Mouse (Mus musculus): Measurements from ENCODE around the gene Plbd1. TPM values are rescaled to one million over a fixed set of nuclear protein-coding genes. Genes with fewer than 3 reads are reported as not detected.

Plbd1 gene
- total RNA-seq (2021): under 1 TPM; 0.16 to 0.30 TPM

GRCm38 (mm10) chr6:136661706-136662016 is at the start of gene Plbd1:
Gene Plbd1 (minus strand): TSS chr6:136661928.
- no peak for DNase-seq (ENCODE audit: low spot score in 2 of 2)
- intact Hi-C loops (cut with DNase I): no loop called here

- DNase-seq (ENCODE audit: low spot score in 2 of 2): no peak
- intact Hi-C loops (cut with DNase I): no loop called here
These were observed 48.7 kb upstream of the Plbd1 start for GRCm38 (mm10) chr6:136710408-136710807.

- intact Hi-C loops (cut with DNase I): no loop called here
- DNase-seq (ENCODE audit: low spot score in 2 of 2): no peak
These were observed 46.9 kb upstream of the Plbd1 start for GRCm38 (mm10) chr6:136708597-136708996.

GRCm38 (mm10) chr6:136701878-136702277 is 40.1 kb upstream of the Plbd1 start:
- intact Hi-C loops (cut with DNase I): no loop called here
- DNase-seq (ENCODE audit: low spot score in 2 of 2): no peak

- intact Hi-C loops (cut with DNase I): no loop called here
- no peak for DNase-seq (ENCODE audit: low spot score in 2 of 2)
These were observed 39.5 kb upstream of the Plbd1 start for GRCm38 (mm10) chr6:136701185-136701584.

- intact Hi-C loops (cut with DNase I): no loop called here
- DNase-seq (ENCODE audit: low spot score in 2 of 2): no peak
These were observed 29.6 kb upstream of the Plbd1 start for GRCm38 (mm10) chr6:136691314-136691713.

- intact Hi-C loops (cut with DNase I): no loop called here
- no peak for DNase-seq (ENCODE audit: low spot score in 2 of 2)
These were observed 28.8 kb upstream of the Plbd1 start for GRCm38 (mm10) chr6:136690527-136690926.

GRCm38 (mm10) chr6:136689790-136690413 is 28.2 kb upstream of the Plbd1 start:
- peak; percentile 2 to 20 for DNase-seq (ENCODE audit: low spot score in 2 of 2)
- intact Hi-C loops (cut with DNase I): no loop called here

GRCm38 (mm10) chr6:136685433-136685832 is 23.7 kb upstream of the Plbd1 start:
- no peak for DNase-seq (ENCODE audit: low spot score in 2 of 2)
- intact Hi-C loops (cut with DNase I): no loop called here

- DNase-seq (ENCODE audit: low spot score in 2 of 2): no peak
- intact Hi-C loops (cut with DNase I): no loop called here
These were observed 21.9 kb upstream of the Plbd1 start for GRCm38 (mm10) chr6:136683410-136684334.

- DNase-seq (ENCODE audit: low spot score in 2 of 2): no peak
- intact Hi-C loops (cut with DNase I): no loop called here
These were observed 17.7 kb upstream of the Plbd1 start for GRCm38 (mm10) chr6:136679381-136679780.

- DNase-seq (ENCODE audit: low spot score in 2 of 2): no peak
- intact Hi-C loops (cut with DNase I): no loop called here
These were observed 13.2 kb upstream of the Plbd1 start for GRCm38 (mm10) chr6:136674935-136675334.

- intact Hi-C loops (cut with DNase I): no loop called here
- DNase-seq (ENCODE audit: low spot score in 2 of 2): peak; percentile 61 to 92
These were observed 10.7 kb upstream of the Plbd1 start for GRCm38 (mm10) chr6:136672467-136672866.

GRCm38 (mm10) chr6:136669274-136669673 is 7.5 kb upstream of the Plbd1 start:
- no peak for DNase-seq (ENCODE audit: low spot score in 2 of 2)
- intact Hi-C loops (cut with DNase I): no loop called here

GRCm38 (mm10) chr6:136668266-136668986 is 6.7 kb upstream of the Plbd1 start:
- DNase-seq (ENCODE audit: low spot score in 2 of 2): no peak
- intact Hi-C loops (cut with DNase I): no loop called here

- intact Hi-C loops (cut with DNase I): no loop called here
- DNase-seq (ENCODE audit: low spot score in 2 of 2): no peak
These were observed 335 bp upstream of the Plbd1 start for GRCm38 (mm10) chr6:136662063-136662462.

- intact Hi-C loops (cut with DNase I): no loop called here
- no peak for DNase-seq (ENCODE audit: low spot score in 2 of 2)
These were observed 660 bp downstream of the Plbd1 start for GRCm38 (mm10) chr6:136660831-136661705.

GRCm38 (mm10) chr6:136659226-136659625 is 2.5 kb downstream of the Plbd1 start:
- intact Hi-C loops (cut with DNase I): no loop called here
- DNase-seq (ENCODE audit: low spot score in 2 of 2): no peak

- DNase-seq (ENCODE audit: low spot score in 2 of 2): no peak
- intact Hi-C loops (cut with DNase I): no loop called here
These were observed 3.4 kb downstream of the Plbd1 start for GRCm38 (mm10) chr6:136658303-136658702.

- DNase-seq (ENCODE audit: low spot score in 2 of 2): no peak
- intact Hi-C loops (cut with DNase I): no loop called here
These were observed 5.9 kb downstream of the Plbd1 start for GRCm38 (mm10) chr6:136655786-136656185.
